Comparison of ENCODE assay signal across 8 mouse cellular contexts in genomic region chr6:50009856-50010255, GRCm38 (mm10).
"Had no signal": no experiment of that assay in that cellular context is flagged by ENCODE, and none has a peak within 500 bp of the region (broad histone marks: within the 10 kb centered on the region; RNA-seq: fewer than 3 reads in every experiment).

No protein-coding gene starts in this region.

- H3K4me3 ChIP-seq: layer of hippocampus, adult 2 months; limb, embryonic 12.5 days; liver, embryonic 13.5 days; midbrain, embryonic 13.5 days; neural tube, embryonic 12.5 days had no signal

- H3K4me2 ChIP-seq: limb, embryonic 12.5 days; liver, embryonic 13.5 days; midbrain, embryonic 13.5 days; neural tube, embryonic 12.5 days had no signal

- H3K9ac ChIP-seq: limb, embryonic 12.5 days; liver, embryonic 13.5 days; liver, postnatal 0 days; midbrain, embryonic 13.5 days; neural tube, embryonic 12.5 days had no signal

- H3K36me3 ChIP-seq: limb, embryonic 12.5 days; liver, embryonic 13.5 days; midbrain, embryonic 13.5 days; neural tube, embryonic 12.5 days had no signal

- H3K4me1 ChIP-seq: midbrain, embryonic 13.5 days; neural tube, embryonic 12.5 days had no signal

- H3K27ac ChIP-seq: layer of hippocampus, adult 2 months; limb, embryonic 12.5 days; liver, embryonic 13.5 days; midbrain, embryonic 13.5 days; neural tube, embryonic 12.5 days had no signal

- ATAC-seq: liver, postnatal 0 days; midbrain, embryonic 13.5 days had no signal

- H3K9me3 ChIP-seq: limb, embryonic 12.5 days; liver, embryonic 13.5 days; midbrain, embryonic 13.5 days; neural tube, embryonic 12.5 days had no signal

- H3K27me3 ChIP-seq: liver, embryonic 13.5 days; midbrain, embryonic 13.5 days; neural tube, embryonic 12.5 days had no signal

- DNase-seq: liver, embryonic 13.5 days; liver, postnatal 0 days; lung, postnatal 36 days; right cerebral cortex, postnatal 4 days had no signal
